Mouse (Mus musculus) T-helper 1 cell (primary cell): ENCODE results near the gene Gm45717.
"Not testable (repeated sequence)": the region's sequence is repeated elsewhere in the genome, so short reads cannot be mapped to it uniquely, and the experiment has no call there.

Source experiments
- in situ Hi-C: fragments of 300-600 bp; cut with MboI, MseI; formaldehyde crosslinking; loops from one replicate; pipeline ENCODE4 v1.15.1; 2025; ENCODE audit warnings: high pct_unique_total_duplicates

Gm45717 gene

DNA sequence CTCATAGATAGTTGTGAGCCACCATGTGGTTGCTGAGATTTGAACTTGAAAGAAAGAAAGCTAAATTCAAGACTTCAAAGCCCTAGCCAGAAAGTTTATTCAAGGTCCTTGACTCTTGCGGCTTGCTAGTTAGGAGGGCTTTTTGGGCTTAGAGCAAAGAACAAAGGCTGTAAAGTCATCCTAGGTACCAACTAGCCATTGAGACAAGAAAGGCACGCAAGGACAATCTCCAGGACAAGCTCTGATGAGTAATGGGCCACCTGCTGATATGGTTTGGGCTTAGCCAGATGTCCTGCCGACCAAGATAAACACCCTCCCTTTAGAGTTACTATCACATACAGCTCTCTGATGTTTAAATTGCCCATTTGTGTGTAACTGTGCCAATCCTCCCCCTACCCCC lies 13.0 kb upstream of the Gm45717 start:
- in situ Hi-C loops = not testable (repeated sequence)

DNA sequence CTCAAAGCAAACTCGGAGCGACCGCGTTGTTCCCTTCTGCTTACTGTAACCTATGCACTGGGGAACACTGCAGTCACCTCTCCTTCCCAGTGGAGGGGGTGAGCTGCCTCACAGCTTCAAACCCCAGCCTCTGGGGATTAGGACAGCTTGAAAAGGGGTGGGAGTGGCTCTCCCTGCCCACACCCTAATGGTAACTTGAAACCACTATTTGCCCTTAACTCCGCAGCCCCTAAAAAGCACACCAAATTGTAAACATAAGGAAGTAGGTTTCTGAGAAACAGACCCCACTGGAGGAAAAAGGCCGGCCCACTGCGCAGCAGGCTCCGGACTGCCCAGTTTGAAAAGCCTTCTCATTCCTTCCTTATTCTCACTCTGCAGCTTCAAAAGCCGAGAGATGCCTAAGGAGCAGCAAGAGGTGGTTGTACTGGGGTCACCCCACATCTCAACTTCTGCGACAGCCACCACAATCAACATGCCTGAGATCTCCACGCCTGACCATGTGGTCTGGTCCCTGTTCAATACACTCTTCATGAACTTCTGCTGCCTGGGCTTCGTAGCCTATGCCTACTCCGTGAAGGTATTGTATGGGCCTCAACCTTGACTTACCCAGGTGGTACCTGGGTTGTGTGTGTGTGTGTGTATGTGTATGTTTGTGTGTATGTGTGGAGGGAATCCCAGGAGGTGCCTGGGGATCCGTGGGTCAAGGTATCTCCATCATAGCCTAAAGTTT lies 12.3 kb upstream of the Gm45717 start:
- in situ Hi-C loops = no loop called here

DNA sequence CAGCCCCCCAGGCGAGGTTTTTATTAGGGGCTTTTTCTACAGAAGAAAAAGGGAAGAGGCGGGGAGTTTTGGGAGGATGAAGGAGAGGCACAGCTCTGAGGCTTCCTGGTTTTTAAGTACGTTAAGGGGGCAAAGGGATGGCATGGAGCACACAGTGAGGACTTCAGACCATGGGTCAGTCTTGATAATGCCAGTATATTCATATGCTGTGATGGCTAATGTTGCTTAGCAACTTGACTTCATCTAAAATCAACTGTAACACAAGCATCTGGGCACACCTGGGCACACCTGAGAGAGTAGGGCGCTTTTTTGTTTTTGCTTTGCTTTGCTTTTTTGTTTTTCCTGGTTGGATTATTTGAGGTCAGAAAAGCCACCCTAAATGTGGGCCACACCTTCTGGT lies 11.2 kb upstream of the Gm45717 start, which contains the start of gene Ifitm1:
Ifitm1 (plus strand) TSS at position 301 of the 400 bp plus-strand sequence.
- in situ Hi-C loops = no loop called here

DNA sequence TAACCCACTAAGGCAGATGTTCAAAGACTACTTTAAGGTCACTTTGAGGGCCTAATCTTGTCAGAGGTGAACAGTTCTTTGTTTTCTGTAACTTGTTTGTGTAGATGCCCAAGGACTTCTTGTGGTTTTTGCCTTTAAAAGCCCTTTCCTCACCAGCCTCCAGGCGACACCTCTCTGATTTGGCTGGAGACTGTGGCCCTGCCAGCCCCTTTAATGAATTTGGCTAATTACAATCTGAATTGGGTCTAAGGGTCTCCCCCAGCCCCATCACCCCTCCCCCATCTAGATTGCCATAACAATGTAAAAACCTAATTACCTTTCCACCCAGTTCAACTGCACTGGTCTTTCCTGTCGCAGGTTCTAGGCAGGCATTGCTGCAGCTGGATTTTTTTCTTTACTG lies 7.0 kb upstream of the Gm45717 start:
- in situ Hi-C loops = no loop called here

DNA sequence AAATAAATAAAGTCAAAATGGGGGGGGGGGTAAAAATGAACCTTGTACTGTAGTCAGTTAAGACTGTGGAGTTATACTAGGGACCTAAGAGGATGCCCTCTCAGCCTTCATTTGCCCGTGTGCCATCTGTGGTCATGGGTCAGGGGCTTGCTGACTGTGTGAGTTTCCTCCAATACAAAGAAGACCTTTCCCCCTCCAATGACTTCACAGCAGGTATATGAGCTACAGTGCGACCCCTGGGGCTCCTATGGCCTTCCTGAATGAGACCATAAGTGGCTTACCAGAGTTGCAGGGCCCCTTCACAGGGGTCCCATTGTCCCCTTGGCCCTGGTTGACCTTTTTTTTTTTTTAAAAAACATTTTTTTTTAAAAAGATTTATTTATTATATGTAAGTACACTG lies 5.7 kb upstream of the Gm45717 start:
- in situ Hi-C loops = no loop called here

DNA sequence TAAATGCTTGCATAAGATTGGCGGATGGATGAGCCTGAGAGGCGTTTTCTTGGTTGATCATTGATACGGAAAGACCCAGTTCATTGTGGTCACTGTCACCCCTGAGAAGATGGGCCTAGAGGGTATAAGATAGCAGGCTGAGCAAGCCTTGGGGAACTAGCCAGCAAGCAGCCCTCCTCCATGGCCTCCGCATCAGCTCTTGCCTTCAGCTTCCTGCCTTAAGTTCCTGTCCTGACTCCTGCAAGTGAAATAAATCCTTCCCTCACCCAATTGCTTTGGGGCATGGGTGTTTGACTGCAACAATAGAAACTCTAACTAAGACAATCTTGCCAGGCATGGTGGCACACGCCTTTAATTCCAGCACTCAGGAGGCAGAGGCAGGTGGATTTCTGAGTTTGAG lies 4.3 kb upstream of the Gm45717 start:
- in situ Hi-C loops = no loop called here

DNA sequence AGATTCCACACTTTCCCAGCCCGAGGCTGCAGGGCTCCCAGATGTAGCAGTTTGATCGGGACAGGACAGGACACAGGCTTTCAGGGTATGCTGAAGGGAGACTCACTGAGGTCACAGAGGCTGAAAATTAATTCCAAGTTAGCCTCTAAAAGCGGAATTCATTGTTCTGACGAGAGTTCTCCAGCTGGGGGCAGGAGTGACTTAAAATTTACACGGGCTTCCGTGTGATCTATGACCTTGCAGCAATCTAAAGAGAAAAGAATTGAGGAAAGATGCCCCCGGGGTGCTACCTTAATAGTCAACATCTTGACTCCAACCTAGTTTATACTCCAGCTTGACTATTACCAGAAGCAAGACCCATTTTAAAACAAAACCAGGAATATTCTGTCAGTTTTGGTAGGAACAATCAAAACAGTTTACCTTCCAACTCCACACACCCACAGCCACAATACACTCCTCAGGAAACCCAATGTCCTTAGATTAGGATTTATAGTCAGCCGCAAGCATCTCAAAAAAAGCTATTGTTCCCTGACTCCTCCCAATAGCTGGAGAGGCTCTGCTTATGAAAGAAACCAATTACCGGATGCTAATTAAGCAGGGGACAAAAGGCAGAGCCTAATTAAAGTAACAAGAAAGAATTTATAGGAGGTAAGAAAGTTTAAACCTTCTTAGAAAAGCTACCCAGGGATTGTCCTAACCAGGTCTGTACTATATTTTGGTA lies 3.6 kb upstream of the Gm45717 start:
- in situ Hi-C loops = loop anchor here (5.0 kb wide), 1 partner anchor 88 kb away; no protein-coding TSS in a partner anchor

DNA sequence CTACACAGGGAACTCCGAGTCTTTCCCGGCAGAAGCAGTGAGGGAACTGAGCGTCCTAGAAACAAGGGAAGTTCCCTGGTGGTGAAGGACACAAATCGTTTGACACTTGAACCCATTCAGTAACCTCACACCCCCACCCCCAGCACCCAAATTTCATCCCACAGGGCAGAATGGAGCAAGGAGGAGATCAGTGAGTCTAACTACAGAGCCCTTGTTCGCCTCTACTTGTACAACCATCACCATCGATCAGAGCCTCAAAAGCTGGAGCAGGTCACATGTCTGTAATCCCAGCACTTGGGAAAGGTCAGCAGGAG lies 776 bp upstream of the Gm45717 start:
- in situ Hi-C loops = loop anchor here (5.0 kb wide), 1 partner anchor 91 kb away; no protein-coding TSS in a partner anchor

DNA sequence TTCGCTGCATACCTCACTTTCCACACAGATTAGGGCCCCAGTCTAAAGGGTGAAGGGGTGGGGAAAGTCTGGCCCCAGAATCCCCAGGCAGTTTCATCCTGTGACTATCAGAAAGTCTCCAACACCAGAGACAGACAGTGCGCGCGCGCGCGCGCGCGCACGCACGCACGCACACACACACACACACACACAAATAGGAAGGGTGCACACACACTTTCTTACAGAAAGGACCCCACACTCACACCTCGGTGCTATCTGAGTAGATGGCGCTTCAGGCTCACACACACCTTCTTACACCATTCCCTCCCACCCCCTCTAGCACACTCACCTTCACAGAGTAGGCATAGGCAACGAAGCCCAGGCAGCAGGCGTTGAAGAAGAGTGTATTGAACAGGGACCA lies 395 bp downstream of the Gm45717 start:
- in situ Hi-C loops = loop anchor here (5.0 kb wide), 1 partner anchor 92 kb away; no protein-coding TSS in a partner anchor

DNA sequence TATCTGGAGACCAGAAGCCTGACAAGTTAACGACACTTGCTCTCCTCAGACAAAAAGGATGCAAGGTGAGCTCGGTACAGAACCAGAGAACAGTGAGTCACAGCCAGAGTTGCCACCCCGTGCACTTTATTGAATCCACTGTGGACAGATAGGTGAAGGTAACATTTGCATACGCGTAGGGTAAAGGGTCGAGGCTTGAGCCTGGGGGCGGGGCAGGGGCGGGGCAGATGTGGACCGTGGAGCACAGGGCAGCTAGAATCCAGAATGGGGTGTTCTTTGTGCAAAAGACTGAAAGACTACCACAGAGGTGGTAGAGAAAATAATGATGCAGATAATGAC lies 1.0 kb downstream of the Gm45717 start:
- in situ Hi-C loops = loop anchor here (5.0 kb wide), 1 partner anchor 93 kb away; no protein-coding TSS in a partner anchor

DNA sequence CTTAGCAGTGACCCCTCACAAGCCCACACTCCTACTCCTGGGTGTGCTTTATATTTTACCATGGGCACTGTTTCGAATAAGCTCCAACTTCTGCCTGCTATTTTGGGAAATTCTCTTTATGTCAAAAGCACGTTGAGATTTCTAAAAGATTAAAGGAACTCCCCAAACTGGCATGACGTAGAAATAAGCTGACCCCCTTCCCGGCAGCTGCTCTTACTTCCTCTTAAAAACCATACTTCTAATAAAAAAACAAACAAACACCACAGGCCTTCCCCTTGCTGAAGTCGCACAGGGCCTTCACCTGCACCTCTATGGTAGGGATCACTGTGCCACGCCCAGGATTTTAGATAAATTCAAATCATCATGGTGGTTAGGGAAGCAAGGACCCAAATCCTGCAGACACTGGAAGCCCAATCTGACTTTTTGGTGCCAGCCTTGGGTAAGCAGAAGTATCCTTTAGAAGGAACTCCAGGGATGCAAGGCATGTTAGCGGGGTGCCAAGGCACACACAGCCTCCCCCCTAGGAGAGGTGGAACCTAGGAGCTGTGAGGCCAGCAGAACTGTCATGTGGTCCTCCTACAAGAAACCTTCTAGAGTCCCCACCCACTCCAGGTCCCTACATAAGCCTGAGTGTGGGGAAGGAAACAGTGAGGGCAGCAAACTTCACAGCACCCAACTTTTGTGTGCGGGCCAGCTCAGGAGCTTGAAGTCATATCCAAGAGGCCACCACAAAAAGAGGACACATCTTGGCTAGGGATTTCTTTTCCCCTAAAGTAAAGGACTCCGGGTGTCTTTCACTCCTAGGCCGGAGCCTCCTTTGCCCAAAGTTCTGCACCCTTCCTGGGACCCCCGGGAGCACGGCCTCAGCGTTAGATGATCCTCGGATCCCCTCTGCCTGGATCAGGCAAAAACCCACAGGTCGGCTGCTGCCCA lies 1.7 kb downstream of the Gm45717 start:
- in situ Hi-C loops = no loop called here

DNA sequence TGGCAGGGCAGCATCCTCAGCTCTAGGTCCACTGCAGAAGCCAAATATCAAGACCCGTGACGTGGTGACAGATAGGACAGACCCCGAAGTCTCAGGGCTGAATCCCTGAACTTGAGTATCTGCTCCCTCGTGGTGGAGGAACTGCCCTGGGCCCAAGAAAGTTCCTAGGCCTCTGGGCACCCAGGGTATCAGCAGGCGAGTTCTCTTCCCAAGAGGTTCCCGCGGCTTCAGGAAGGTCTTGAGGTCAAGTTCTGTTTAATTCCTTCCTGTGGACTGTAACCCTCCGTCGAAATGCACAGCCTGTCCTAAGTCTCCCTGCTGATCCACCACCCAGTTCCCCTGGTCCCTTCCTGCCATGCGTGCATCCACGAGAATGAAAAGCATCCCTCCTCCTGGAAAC lies 2.6 kb downstream of the Gm45717 start:
- in situ Hi-C loops = no loop called here

DNA sequence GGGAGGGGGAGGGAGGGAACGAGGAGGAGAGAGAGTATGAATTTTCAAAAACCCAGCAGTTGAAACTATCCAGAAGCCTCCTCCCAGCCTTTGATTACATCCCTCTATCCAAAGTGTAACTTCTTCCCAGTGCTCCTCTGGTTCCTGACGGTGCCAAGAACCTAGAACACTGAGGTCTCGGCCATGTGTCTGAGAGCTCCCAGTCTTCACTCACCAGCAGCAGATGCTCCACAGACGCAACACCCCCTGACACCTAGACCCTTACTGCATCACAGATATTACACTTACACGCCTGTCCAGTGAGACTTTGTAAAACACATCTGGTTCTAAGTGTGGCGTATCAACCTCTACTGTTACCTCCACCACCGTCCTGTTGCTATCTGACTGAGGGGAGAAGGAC lies 3.3 kb downstream of the Gm45717 start:
- in situ Hi-C loops = no loop called here

DNA sequence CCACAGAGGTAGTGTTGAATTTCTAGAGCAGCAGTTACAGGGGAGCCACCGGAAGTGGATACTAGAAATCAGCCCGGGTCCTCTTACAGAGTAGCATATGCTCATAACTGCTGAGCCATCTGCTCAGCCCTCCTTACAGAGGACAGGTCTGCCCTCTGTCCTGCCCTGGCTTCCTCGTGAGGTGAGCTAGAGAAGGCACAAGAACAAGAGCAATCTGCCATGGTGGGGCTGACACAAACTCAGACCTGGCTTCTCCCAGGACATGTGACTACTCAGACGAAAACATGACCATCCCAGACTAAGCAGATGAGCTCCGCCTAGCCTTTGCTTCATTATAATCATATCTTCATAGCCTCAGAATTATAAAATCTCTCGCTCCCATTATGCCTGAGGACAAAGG lies 4.0 kb downstream of the Gm45717 start:
- in situ Hi-C loops = no loop called here

DNA sequence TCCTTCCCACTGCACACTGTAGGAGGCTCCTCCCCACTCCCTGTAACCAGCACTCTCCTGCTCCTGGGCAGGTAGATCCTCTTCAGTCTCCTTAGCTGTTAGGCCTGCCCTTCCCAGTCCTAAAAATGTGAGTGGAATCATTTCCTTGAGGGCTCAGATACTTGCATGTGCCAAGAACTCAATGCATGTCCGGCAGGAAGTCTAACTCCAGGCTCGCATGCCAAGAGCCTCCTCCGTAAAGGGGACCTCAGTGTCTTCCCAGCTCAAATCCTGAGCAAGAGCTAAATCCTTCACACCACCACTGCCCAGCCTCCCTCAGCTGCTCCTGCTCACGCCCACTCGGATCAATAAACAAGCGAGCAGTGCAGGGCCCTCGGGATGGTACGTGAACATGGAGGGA lies 4.7 kb downstream of the Gm45717 start:
- in situ Hi-C loops = no loop called here

DNA sequence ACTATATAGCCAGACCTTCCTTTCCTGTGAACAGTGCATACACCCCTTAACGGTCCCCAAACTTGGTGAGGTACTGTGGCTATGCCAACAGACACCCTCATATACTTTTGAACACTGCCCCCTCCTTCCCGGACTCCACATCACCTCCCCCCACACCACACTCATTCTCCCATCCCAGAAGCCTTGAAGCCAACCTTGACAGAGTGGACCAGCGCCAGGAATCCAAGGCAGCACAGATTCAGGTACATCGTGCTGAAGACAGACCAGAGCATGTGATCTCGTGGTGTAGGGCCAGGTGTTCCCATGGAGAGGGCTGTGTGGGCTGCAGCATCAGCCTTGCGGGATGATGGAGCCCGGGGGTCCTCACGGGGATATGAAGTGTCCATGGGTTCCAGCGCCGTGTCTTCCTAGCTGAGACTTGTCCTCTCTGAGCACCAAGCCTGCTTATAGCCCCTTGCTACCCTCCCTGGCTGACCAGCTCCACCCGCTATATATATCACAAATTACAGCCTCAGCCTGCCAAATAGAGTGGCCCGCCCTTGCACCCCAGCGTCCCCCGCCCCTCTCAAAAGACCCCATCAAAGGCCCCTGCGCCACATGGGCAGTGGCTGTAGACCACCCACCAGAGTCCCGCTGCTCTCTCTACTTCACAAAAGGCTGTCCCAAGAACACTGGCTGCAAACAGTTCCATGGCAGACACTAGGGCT lies 5.8 kb downstream of the Gm45717 start, which contains the start of gene Ifitm5:
Ifitm5 (minus strand) TSS at position 468 of the 707 bp plus-strand sequence.
- in situ Hi-C loops = no loop called here

DNA sequence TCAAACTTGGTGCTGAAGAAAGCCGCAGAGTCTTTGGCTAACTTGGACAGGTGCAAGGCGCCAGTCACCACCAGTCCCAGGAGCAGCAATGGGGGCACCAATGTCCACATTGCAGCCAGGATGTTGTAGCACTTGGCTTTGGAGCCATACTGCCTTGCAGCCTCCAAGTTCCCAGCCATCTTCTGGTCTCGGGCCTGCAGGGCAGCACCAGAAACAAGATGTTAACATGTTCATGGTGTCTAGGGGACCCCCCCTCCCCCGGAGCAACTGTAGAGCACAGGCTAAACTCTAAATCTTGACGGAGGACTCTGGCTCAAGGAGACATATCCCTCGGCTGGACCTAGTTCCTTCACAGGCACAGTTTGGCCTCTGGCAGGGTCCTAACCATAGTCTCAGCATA lies 6.5 kb downstream of the Gm45717 start:
- in situ Hi-C loops = no loop called here

DNA sequence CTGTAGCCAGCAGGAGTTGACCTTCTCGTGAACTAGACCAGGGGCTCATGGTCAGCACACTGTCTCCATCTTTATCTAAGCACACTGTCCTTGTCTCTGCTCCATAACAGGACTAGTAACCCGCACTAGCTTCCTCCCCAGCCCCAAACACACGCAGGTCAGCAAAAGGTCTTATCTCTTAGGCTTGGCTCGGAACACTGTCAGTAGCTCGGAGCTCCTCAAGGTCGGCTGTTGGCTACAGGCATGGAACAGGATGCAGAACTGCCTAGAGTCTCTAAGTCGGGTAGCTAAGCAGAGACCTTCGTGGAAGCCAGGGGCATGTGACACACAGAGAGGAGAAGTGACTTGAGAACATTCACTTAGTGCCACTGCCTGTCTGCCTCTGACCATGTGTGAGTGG lies 7.6 kb downstream of the Gm45717 start:
- in situ Hi-C loops = no loop called here

DNA sequence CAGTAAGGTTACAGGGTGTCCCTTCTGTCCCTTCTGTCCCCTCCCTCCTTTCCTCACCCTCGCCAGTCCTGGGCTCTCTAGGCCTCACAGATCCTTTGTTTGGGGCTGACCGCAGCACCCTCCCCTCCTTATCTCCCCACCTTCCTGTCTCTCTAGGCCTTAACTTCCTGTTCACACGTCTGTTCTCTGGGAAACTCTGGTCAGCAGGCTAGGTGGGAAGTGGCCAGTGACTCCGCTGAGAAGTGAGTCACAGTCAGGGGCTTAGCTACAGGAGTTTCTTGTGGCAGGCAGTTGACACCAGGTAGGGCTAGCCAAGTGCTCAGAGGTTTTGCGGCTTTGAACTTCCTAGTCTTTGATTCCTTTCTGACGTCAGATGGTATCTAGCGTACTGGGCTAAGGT lies 8.8 kb downstream of the Gm45717 start:
- in situ Hi-C loops = no loop called here

DNA sequence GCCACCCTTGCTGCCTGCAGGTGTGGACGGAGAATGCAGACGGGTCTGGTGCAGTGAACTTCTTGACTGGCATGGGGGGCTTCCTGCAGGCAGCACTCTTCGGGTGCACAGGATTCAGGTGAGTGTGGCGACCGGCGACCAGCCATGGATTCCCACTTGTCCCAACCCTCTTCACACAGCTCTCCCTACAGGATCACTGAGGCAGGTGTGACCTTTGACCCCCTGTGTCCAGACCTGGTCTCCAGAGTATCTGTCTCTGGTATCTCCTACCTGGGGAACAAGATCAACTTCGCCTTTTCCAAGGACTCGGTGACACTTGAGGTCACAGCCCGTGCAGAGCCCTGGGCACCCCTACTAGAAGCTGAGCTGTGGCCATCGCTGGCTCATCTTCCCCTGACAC lies 9.4 kb downstream of the Gm45717 start:
- in situ Hi-C loops = no loop called here

DNA sequence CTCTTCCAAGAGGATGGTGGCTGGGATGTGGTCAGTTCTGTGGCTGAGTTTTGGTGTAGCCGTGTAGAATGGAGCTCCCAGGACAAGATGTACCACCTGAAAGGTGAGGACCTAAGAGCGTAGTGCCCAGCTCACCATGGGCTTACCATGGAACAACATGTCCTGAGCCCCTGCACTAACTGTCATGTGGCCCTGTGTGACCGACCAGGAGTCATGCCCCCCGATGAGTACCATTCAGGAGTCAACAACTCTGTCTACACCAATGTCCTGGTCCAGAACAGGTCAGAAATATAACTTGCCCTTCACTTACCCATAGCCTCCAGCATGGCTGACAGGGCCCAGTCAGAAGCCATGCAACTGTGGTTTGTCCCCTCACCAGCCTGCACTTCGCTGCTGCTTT lies 10.5 kb downstream of the Gm45717 start:
- in situ Hi-C loops = no loop called here

DNA sequence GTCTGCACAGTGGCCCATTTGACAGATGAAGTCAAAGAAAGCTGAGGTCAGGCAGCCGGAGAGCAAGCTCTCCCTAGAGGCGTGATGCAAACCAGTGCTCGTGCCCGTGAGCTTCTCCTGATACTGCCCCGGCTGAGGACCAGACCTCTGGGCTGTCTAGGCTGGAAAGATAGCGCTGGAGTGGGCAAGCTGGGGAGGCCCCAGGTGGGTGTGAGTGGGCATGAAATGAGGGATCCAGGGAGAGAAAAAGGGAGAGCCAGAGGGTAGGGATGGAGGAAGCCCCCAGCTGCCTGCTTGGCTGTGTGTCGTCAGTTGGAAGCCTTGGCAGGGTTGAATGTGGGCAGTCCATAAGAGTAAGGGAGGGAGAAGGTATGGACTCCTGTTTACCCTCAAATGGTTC lies 11.5 kb downstream of the Gm45717 start:
- in situ Hi-C loops = no loop called here
